Mouse (Mus musculus): ENCODE data around the gene Clmp. TPM values are rescaled to one million over a fixed set of nuclear protein-coding genes. Genes with fewer than 3 reads are reported as not detected.

Gene Clmp
- polyA plus RNA-seq (2015; fragmentation: Nextera tagmentation; extraction: Ambion mirVana), result 46.6 and 47.1 TPM in 2 replicates

DNA sequence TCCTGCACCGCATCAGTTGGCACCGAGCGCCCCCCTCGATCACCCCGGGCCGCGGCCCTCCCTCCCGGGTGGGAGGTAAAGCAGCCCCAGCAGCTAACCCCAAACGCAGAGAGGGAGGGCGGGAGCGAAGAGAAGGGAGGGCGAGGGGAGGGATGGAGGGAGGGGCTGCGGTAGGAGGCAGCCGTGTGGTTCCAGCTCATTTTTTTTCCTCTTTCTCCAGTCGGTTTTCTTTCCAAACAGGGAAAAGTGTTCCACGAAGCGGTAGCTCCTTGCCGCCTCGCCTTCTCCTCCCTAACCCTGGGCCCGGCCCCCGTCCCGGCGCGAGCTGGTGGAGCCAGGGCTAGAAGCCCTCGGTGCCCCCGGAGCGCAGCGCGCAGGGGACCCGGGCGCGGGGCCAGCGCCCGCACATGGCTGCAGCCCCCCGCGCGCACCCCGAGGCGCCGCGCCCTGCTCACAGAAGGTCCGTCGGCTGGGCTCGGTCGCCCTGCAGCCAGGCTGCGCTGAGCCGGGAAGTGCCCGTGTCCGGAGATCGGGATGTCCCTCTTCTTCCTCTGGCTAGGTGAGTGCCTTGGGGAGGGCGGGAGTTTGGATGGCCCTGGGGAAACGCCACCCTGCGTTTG, at the start of gene Clmp:
Gene Clmp, plus strand, starts transcription at position 162 of the 620 bp plus-strand sequence.
- Histone ChIP-seq H3K9me3 (no peaks in the 10 kb centered on the region), H3K4me1 (replicated peaks) (peaks cover 41% of the 10 kb centered on the region), H3K4me3 (peak within 1 kb of the TSS; percentile 82), H3K27me3 (no peaks in the 10 kb centered on the region; the same call in 1 of the 2 replicates), H3K36me3 (no peaks in the 10 kb centered on the region), H3K27ac (peak within 1 kb of the TSS; percentile 98), H3K9ac (peak within 1 kb of the TSS; percentile 94), H3K4me2 (peak within 1 kb of the TSS; percentile 76)
- ATAC-seq (ENCODE audit: low FRiP score), result peak; percentile 79
- WGBS, result under 1% methylated on average over 52 of the region's 53 CpGs

DNA sequence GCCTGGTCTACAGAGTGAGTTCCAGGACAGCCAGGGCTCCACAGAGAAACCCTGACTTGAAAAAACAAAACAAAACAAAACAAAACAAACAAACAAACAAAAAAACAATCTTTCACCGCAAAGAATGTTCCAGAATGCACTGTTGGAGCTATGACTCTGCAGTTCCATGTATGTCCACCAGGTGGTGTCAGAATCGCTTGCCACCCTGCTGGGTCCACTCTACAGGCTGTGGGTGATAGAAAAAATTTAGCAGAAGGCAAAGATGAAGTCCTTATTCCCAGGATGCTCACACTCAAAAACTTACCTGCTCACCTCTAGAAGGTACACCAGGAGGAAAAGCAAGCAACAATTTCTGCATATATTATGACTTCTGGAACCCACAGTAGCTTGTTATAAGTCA, 49.7 kb upstream of the Clmp start:
- Histone ChIP-seq H3K4me2 (no peak overlapping the region), H3K9ac (no peak overlapping the region), H3K4me1 (replicated peaks) (peaks cover 21% of the 10 kb centered on the region), H3K27me3 (no peaks in the 10 kb centered on the region), H3K36me3 (no peaks in the 10 kb centered on the region), H3K9me3 (no peaks in the 10 kb centered on the region), H3K27ac (no peak overlapping the region), H3K4me3 (no peak overlapping the region)
- WGBS, result 25% methylated on average over 2 of the region's 2 CpGs
- no peak for ATAC-seq (ENCODE audit: low FRiP score)

DNA sequence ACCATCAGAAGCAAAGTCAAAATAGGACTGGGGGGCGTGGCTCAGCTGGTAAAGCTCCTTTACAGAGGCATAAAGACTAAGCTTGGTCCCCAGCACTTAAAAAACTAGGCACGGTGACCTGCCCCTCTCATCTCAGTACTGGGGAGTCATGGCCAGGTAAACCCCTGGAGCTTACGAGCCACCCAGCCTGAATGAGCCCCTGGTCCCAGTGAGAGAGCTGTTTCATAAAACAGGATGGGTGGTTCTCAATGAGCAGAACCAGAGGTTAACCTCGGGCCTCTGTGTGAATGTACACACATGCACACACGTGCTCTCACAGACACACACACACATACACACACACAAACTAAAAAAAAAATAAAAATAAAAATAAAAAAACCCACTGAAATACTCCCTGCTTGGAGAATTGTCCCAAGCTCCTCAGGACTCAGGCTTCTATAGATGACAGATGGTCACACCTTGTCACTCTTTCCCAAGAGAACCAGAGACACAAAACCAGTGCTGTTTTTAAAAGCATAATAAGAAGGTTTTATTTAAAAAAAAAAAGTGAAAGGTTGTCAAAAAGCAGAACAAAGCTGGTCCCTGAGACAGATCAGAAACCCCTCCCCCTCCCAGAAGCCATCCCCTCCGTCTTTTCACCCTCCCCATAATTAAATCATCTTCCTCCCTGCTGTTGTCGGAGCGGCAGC, 47.9 kb upstream of the Clmp start:
- Histone ChIP-seq H3K27me3 (no peaks in the 10 kb centered on the region), H3K9me3 (no peaks in the 10 kb centered on the region), H3K36me3 (no peaks in the 10 kb centered on the region), H3K4me3 (peak overlapping the region; percentile 35), H3K9ac (peak overlapping the region; percentile 70), H3K4me1 (replicated peaks) (peaks cover 36% of the 10 kb centered on the region), H3K4me2 (peak overlapping the region; percentile 56), H3K27ac (peak overlapping the region; percentile 94)
- 24% methylated on average over 8 of the region's 8 CpGs for WGBS
- ATAC-seq (ENCODE audit: low FRiP score), result peak; percentile 38; the same call in 1 of the 2 replicates

DNA sequence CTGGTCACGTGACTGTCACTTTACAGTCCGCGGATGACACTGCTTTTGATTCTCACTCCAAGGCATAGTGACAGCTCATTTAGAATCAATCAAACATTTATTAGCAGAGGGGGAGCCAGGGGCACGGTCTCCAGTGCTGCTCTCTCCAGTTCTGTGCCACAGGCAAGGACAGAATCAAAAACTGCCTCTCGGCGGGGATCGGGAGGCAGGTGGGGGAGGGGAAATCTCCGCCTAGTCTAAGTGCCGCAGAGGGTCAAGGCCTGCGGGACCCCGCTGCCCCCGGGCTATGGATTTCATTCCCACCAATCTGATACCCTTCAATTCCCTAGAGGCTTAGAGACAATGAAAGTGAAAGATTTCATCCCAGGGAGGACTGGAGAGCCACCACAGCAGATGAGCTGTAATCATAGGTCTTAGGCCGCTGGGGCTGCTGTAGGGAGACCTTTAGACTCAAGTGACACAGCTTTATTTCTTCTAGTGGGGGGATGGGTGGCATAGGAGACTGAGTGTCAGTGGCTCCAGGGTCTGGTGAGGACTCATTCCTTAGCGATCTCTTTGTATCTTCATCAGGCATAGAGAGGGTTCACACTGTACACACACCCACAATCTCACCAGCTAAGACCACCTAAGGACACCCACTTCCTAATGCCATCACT, 47.2 kb upstream of the Clmp start:
- Histone ChIP-seq H3K9ac (peak overlapping the region; percentile 70), H3K9me3 (no peaks in the 10 kb centered on the region), H3K36me3 (no peaks in the 10 kb centered on the region), H3K4me3 (peak overlapping the region; percentile 35), H3K27ac (peak overlapping the region; percentile 94), H3K27me3 (no peaks in the 10 kb centered on the region), H3K4me2 (peak overlapping the region; percentile 56), H3K4me1 (replicated peaks) (peaks cover 40% of the 10 kb centered on the region)
- 2% methylated on average over 14 of the region's 14 CpGs for WGBS
- peak; percentile 91 for ATAC-seq (ENCODE audit: low FRiP score)

DNA sequence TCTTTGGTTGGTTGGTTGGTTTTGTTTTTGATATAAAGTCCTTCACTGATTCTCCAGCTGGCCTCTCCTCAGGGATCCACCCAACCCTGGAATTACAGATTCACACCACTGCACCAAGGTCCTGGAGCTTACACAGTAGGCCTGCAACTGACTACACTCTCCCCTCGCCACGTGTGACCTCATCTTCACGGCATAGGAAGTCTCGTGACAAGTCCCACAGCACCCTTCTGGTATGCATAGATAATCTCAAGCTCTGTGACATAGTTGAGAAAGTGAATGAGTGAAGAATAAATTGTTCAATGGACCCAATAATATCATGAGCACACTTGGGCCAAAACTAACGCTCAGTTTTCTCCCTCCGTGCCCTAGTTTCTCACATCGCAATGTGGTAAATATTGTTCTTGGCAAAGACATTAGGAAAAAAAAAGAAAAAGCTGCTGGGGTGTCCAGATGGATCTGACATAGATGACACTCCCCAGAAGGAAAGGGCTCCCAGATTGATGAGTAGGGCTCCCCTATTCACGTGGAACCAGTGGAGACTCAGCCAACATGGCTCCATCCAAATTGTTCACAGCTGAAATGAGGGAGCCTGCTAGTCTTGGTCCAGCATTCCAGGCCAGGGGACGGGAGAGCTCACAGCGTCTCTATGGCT, 46.1 kb upstream of the Clmp start:
- no peaks in the 10 kb centered on the region for H3K27me3 ChIP-seq
- 78% methylated on average over 10 of the region's 10 CpGs for WGBS
- peaks cover 43% of the 10 kb centered on the region for H3K4me1 ChIP-seq (replicated peaks)
- ATAC-seq (ENCODE audit: low FRiP score), result no peak
- H3K9ac ChIP-seq, result no peak overlapping the region
- H3K27ac ChIP-seq, result peak overlapping the region; percentile 94; the same call in 1 of the 2 replicates
- H3K4me3 ChIP-seq, result no peak overlapping the region
- H3K36me3 ChIP-seq, result no peaks in the 10 kb centered on the region
- H3K4me2 ChIP-seq, result no peak overlapping the region
- H3K9me3 ChIP-seq, result no peaks in the 10 kb centered on the region

DNA sequence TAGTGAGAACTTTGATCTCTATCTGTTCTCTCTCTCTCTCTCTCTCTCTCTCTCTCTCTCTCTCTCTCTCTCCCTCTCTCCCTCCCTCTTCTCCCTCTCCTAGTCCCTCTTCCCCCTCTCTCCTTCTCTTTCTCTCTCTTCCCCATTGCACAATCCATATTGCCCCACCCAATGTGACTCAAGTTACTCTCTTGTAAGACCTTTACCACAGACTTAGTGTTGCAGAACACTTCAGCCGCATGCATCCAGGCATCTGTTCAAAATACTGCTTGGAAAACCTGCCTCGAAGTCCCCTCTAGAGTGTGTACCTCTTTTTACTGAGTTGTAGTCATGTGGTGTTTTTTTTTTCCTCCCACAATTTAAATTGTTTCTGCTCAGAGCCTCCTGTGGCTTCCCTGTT, 44.4 kb upstream of the Clmp start:
- Histone ChIP-seq H3K27ac (peak overlapping the region; percentile 53; the same call in 1 of the 2 replicates), H3K4me1 (replicated peaks) (peaks cover 43% of the 10 kb centered on the region), H3K4me2 (no peak overlapping the region), H3K9me3 (no peaks in the 10 kb centered on the region), H3K4me3 (no peak overlapping the region), H3K9ac (no peak overlapping the region), H3K27me3 (no peaks in the 10 kb centered on the region), H3K36me3 (no peaks in the 10 kb centered on the region)
- no peak for ATAC-seq (ENCODE audit: low FRiP score)
- WGBS, result 86% methylated on average over 2 of the region's 2 CpGs

DNA sequence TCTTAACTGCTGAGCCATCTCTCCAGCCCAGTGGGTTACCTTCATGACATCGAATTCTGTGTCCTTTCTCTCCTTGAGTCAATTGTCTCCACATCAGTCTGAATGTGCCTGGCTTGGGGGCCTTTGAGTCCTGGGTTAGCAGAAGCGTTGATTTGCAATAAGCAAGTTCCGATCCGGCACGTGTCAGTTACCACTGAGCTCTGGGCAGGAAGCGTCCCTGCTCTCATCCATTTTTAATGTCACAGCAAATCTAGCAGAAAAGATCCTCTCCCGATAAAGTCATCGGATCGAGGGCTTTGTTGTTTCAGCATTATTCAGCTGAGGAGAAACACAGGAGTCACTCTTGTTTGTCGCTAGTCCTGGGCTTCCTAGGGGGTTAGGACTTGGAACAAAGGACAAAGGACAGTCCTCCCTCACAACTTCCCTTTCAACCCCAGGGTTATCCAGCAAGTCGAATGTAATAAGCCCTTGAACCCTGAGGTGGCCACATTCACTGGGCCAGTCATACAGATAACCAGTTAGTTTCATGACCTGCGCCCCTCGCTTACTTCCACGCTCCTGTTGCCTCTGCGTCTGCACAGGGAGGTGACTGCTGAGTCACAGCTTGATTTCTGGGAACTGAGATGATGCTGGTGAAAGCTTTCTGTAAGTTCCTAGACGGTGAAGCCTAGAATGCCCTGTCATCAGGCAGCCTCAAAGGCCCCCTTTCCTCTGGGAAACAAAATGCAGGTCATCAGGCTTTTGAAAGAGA, 43.1 kb upstream of the Clmp start:
- Histone ChIP-seq H3K27me3 (no peaks in the 10 kb centered on the region), H3K4me1 (replicated peaks) (peaks cover 34% of the 10 kb centered on the region), H3K9me3 (no peaks in the 10 kb centered on the region), H3K27ac (peak overlapping the region; percentile 53), H3K36me3 (no peaks in the 10 kb centered on the region), H3K4me2 (no peak overlapping the region), H3K4me3 (no peak overlapping the region), H3K9ac (no peak overlapping the region)
- ATAC-seq (ENCODE audit: low FRiP score), result no peak
- WGBS, result 9% methylated on average over 16 of the region's 16 CpGs

DNA sequence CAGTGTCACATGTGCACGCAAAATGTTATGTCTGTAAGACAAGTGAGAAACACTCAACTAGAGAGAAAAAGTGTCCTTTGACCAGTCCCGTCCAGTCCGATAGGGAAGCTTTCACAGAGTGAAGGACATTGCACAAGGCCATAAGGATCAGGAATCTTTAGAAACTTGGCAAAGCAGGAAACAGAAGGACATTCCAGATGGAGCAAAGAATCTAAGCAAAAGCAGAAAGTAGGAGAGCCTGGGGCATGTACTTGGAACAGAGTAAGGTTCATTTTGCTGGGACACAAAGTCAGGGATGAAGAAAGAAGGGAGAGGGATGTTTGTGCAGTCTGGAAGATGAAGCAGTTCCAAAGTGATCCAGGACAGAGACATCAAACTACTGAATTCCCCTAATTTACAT, 36.3 kb upstream of the Clmp start:
- Histone ChIP-seq H3K27ac (no peak overlapping the region), H3K4me1 (replicated peaks) (no peaks in the 10 kb centered on the region), H3K4me3 (no peak overlapping the region), H3K4me2 (no peak overlapping the region), H3K36me3 (no peaks in the 10 kb centered on the region), H3K9ac (no peak overlapping the region), H3K9me3 (no peaks in the 10 kb centered on the region), H3K27me3 (no peaks in the 10 kb centered on the region)
- no peak for ATAC-seq (ENCODE audit: low FRiP score)
- 93% methylated on average over 3 of the region's 3 CpGs for WGBS

DNA sequence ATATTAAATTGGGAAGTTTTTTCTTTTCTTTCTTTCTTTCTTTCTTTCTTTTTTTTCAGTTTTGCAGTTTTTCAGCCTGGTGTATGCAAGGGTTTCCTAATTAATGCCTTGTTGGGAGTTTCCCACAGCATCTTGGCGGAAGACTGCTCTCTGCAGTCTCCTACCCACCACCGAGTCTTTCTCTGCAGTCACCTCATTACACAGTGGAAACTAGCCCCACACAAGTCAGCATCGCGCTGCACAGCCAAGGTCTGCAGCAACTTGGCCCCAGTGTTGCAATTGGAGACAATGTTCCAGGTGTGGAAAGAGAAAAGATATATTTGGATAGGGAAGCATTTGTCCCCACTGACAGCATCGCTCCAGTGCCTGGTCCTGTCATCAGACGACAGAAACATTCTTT, 35.8 kb upstream of the Clmp start:
- H3K9ac ChIP-seq, result no peak overlapping the region
- H3K9me3 ChIP-seq, result no peaks in the 10 kb centered on the region
- no peak for ATAC-seq (ENCODE audit: low FRiP score)
- H3K4me2 ChIP-seq, result no peak overlapping the region
- H3K4me3 ChIP-seq, result no peak overlapping the region
- WGBS, result 75% methylated on average over 6 of the region's 6 CpGs
- H3K27me3 ChIP-seq, result no peaks in the 10 kb centered on the region
- H3K27ac ChIP-seq, result no peak overlapping the region
- no peaks in the 10 kb centered on the region for H3K36me3 ChIP-seq
- no peaks in the 10 kb centered on the region for H3K4me1 ChIP-seq (replicated peaks)

DNA sequence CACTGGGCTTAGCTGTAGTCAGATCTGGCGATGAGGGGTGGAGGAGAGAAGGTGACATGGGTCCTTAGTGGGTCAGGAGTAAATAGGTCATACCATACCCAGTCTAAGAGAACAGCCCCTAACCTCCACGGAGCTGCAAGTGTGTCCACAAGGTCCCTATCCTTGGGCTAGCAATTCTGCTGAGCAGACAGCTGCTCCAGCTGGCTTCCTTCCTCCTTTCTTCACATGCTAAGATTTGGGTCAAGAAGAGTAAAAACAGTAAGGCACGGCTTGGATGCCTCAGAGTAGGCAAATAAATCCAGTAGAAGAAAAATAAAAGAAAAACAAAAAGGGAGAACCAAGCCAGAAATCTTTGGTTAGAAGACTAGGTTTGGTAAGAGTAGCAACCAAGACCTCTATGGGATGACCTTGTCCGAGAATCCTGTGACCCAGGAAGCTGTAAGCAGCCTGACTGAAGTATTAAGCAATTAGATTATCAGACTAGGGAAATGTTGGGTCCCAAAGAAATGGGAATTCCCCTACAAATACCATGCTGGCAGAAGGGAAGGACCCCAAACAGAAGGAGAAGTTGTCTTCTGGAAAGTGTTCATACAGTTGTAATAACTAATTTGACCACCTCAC, 34.4 kb upstream of the Clmp start:
- no peaks in the 10 kb centered on the region for H3K36me3 ChIP-seq
- no peak overlapping the region for H3K9ac ChIP-seq
- WGBS, result 92% methylated on average over 4 of the region's 4 CpGs
- H3K9me3 ChIP-seq, result no peaks in the 10 kb centered on the region
- no peaks in the 10 kb centered on the region for H3K27me3 ChIP-seq
- no peak overlapping the region for H3K27ac ChIP-seq
- H3K4me2 ChIP-seq, result no peak overlapping the region
- no peak overlapping the region for H3K4me3 ChIP-seq
- no peak for ATAC-seq (ENCODE audit: low FRiP score)
- no peaks in the 10 kb centered on the region for H3K4me1 ChIP-seq (replicated peaks)

DNA sequence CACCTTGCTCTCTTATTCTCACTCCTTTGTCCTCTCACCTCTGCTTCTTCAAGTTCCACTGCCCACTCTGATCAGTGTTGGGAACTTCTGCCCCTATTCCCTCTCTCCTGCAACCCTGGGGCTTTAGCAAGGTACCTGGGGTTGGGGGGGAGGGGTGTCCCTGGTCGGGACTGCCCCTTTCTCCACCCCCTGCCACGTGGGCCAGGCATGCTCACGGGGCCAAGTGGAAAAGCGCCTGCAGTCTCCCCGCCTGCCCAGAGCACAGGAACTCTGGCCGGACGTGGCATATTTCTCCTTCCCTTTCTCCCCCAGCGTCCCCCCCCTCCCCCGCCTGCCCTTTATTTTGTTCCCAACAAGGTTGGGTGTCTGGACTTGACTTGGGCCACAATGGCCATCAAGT, 33.0 kb upstream of the Clmp start:
- Histone ChIP-seq H3K4me2 (no peak overlapping the region), H3K27ac (no peak overlapping the region), H3K9me3 (no peaks in the 10 kb centered on the region), H3K4me3 (no peak overlapping the region), H3K36me3 (no peaks in the 10 kb centered on the region), H3K9ac (no peak overlapping the region), H3K4me1 (replicated peaks) (no peaks in the 10 kb centered on the region), H3K27me3 (no peaks in the 10 kb centered on the region)
- no peak for ATAC-seq (ENCODE audit: low FRiP score)
- WGBS, result 40% methylated on average over 9 of the region's 9 CpGs
